Mouse (Mus musculus): ENCODE results near the gene Rxra. TPM values are rescaled to one million over a fixed set of nuclear protein-coding genes. Genes with fewer than 3 reads are reported as not detected.

Gene Rxra
- total RNA-seq (2017), result 19.7 to 21.3 TPM (median 21.2 TPM) in 3 replicates

- ATAC-seq (replicated peaks; ENCODE audit: insufficient number of reproducible peaks, low FRiP score, low TSS enrichment, poor library complexity, severe bottlenecking), result no peak
Observed at GRCm38 (mm10) chr2:27676106-27676477, at the start of gene Rxra. Rxra (plus strand) TSS chr2:27676440.

GRCm38 (mm10) chr2:27626604-27627003 lies 49.6 kb upstream of the Rxra start:
- no peak for ATAC-seq (replicated peaks; ENCODE audit: insufficient number of reproducible peaks, low FRiP score, low TSS enrichment, poor library complexity, severe bottlenecking)

- ATAC-seq (replicated peaks; ENCODE audit: insufficient number of reproducible peaks, low FRiP score, low TSS enrichment, poor library complexity, severe bottlenecking), result no peak
Observed at GRCm38 (mm10) chr2:27630601-27631285, 45.5 kb upstream of the Rxra start.

- no peak for ATAC-seq (replicated peaks; ENCODE audit: insufficient number of reproducible peaks, low FRiP score, low TSS enrichment, poor library complexity, severe bottlenecking)
Observed at GRCm38 (mm10) chr2:27633471-27633870, 42.8 kb upstream of the Rxra start.

- ATAC-seq (replicated peaks; ENCODE audit: insufficient number of reproducible peaks, low FRiP score, low TSS enrichment, poor library complexity, severe bottlenecking), result no peak
Observed at GRCm38 (mm10) chr2:27634018-27634417, 42.2 kb upstream of the Rxra start.

GRCm38 (mm10) chr2:27635147-27635738 lies 41.0 kb upstream of the Rxra start:
- no peak for ATAC-seq (replicated peaks; ENCODE audit: insufficient number of reproducible peaks, low FRiP score, low TSS enrichment, poor library complexity, severe bottlenecking)

GRCm38 (mm10) chr2:27636796-27637195 lies 39.4 kb upstream of the Rxra start:
- ATAC-seq (replicated peaks; ENCODE audit: insufficient number of reproducible peaks, low FRiP score, low TSS enrichment, poor library complexity, severe bottlenecking), result no peak

- no peak for ATAC-seq (replicated peaks; ENCODE audit: insufficient number of reproducible peaks, low FRiP score, low TSS enrichment, poor library complexity, severe bottlenecking)
Observed at GRCm38 (mm10) chr2:27637281-27637896, 38.9 kb upstream of the Rxra start.

- no peak for ATAC-seq (replicated peaks; ENCODE audit: insufficient number of reproducible peaks, low FRiP score, low TSS enrichment, poor library complexity, severe bottlenecking)
Observed at GRCm38 (mm10) chr2:27639631-27640334, 36.5 kb upstream of the Rxra start.

GRCm38 (mm10) chr2:27640900-27641479 lies 35.2 kb upstream of the Rxra start:
- no peak for ATAC-seq (replicated peaks; ENCODE audit: insufficient number of reproducible peaks, low FRiP score, low TSS enrichment, poor library complexity, severe bottlenecking)

- ATAC-seq (replicated peaks; ENCODE audit: insufficient number of reproducible peaks, low FRiP score, low TSS enrichment, poor library complexity, severe bottlenecking), result no peak
Observed at GRCm38 (mm10) chr2:27644547-27645120, 31.6 kb upstream of the Rxra start.

GRCm38 (mm10) chr2:27645471-27645870 lies 30.8 kb upstream of the Rxra start:
- ATAC-seq (replicated peaks; ENCODE audit: insufficient number of reproducible peaks, low FRiP score, low TSS enrichment, poor library complexity, severe bottlenecking), result no peak

GRCm38 (mm10) chr2:27649862-27650661 lies 26.2 kb upstream of the Rxra start:
- no peak for ATAC-seq (replicated peaks; ENCODE audit: insufficient number of reproducible peaks, low FRiP score, low TSS enrichment, poor library complexity, severe bottlenecking)

- no peak for ATAC-seq (replicated peaks; ENCODE audit: insufficient number of reproducible peaks, low FRiP score, low TSS enrichment, poor library complexity, severe bottlenecking)
Observed at GRCm38 (mm10) chr2:27650991-27651390, 25.2 kb upstream of the Rxra start.

GRCm38 (mm10) chr2:27653496-27654030 lies 22.7 kb upstream of the Rxra start:
- no peak for ATAC-seq (replicated peaks; ENCODE audit: insufficient number of reproducible peaks, low FRiP score, low TSS enrichment, poor library complexity, severe bottlenecking)

- no peak for ATAC-seq (replicated peaks; ENCODE audit: insufficient number of reproducible peaks, low FRiP score, low TSS enrichment, poor library complexity, severe bottlenecking)
Observed at GRCm38 (mm10) chr2:27654321-27655232, 21.7 kb upstream of the Rxra start.

- no peak for ATAC-seq (replicated peaks; ENCODE audit: insufficient number of reproducible peaks, low FRiP score, low TSS enrichment, poor library complexity, severe bottlenecking)
Observed at GRCm38 (mm10) chr2:27656576-27656975, 19.7 kb upstream of the Rxra start.

All from monocyte, adult 5-6 weeks (primary cell).